ENCODE assay signal across 8 mouse cellular contexts in the genomic region with DNA sequence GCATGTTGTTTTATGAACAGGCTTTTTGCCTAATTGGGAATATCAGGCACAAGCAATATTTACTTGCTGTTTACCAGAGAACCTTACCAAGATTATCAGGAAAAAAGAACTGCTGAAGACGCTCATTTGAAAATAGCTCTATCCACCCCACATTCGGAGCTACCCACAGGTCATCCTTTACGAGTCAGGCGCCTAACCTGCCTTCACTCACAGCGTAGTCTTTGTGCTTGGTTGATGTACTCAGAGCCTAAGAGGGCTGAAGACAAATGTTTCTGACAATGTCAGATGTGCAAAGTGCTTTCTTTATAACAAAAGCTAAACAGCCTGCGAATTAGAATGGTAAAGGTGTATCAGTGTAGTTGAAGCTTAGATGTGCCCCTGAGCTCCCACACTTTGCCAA. TPM values are rescaled to one million over a fixed set of nuclear protein-coding genes. Genes with fewer than 3 reads are reported as not detected.
DNase-seq lines count a peak whose midpoint lies in the region; ATAC-seq lines count a peak whose summit lies in the region.

No protein-coding gene starts in this region.

- no peak overlapping the region for H3K4me3 ChIP-seq in heart, embryonic 16.5 days (ENCODE audit: low read length)
- no peak overlapping the region for H3K4me3 ChIP-seq in forebrain, embryonic 14.5 days (ENCODE audit: low read depth, low read length)
- peak overlapping the region; percentile 55 for H3K4me3 ChIP-seq in liver, embryonic 12.5 days

- H3K9ac ChIP-seq in heart, embryonic 16.5 days (ENCODE audit: low read length): peak overlapping the region; percentile 28
- H3K9ac ChIP-seq in forebrain, embryonic 14.5 days (ENCODE audit: low read length): peak overlapping the region; percentile 49; the same call in 1 of the 2 replicates
- H3K9ac ChIP-seq in liver, embryonic 12.5 days: peak overlapping the region; percentile 77

- no peaks in the 10 kb centered on the region for H3K9me3 ChIP-seq in heart, embryonic 16.5 days (replicated peaks; ENCODE audit: control insufficient read depth, low read length)
- no peaks in the 10 kb centered on the region for H3K9me3 ChIP-seq in forebrain, embryonic 14.5 days (replicated peaks; ENCODE audit: control insufficient read depth, low read length)
- no peaks in the 10 kb centered on the region for H3K9me3 ChIP-seq in liver, embryonic 12.5 days (replicated peaks)

- WGBS in heart, embryonic 16.5 days: 51% methylated on average over 6 of the region's 6 CpGs
- WGBS in forebrain, embryonic 14.5 days: 19% methylated on average over 6 of the region's 6 CpGs
- whole genome bisulfite sequencing in liver, embryonic 12.5 days (ENCODE audit: insufficient replicate concordance): 64% methylated on average over 6 of the region's 6 CpGs

- peak overlapping the region; percentile 62 for H3K4me2 ChIP-seq in heart, embryonic 16.5 days (ENCODE audit: low read depth, low read length)
- peak overlapping the region; percentile 67 for H3K4me2 ChIP-seq in forebrain, embryonic 14.5 days (ENCODE audit: low read length)
- H3K4me2 ChIP-seq in liver, embryonic 12.5 days: peak overlapping the region; percentile 87

- H3K27me3 ChIP-seq in heart, embryonic 16.5 days (ENCODE audit: control insufficient read depth, insufficient read depth, low read length): no peaks in the 10 kb centered on the region
- no peaks in the 10 kb centered on the region for H3K27me3 ChIP-seq in forebrain, embryonic 14.5 days (replicated peaks; ENCODE audit: control insufficient read depth, insufficient read depth, low read length)
- no peaks in the 10 kb centered on the region for H3K27me3 ChIP-seq in liver, embryonic 12.5 days (replicated peaks)

- H3K27ac ChIP-seq in heart, embryonic 16.5 days (ENCODE audit: low read length): peak overlapping the region; percentile 49
- peak overlapping the region; percentile 84 for H3K27ac ChIP-seq in forebrain, embryonic 14.5 days (ENCODE audit: low read depth, low read length)
- H3K27ac ChIP-seq in liver, embryonic 12.5 days: peak overlapping the region; percentile 100

- H3K36me3 ChIP-seq in heart, embryonic 16.5 days (ENCODE audit: control insufficient read depth, insufficient read depth): no peaks in the 10 kb centered on the region
- no peaks in the 10 kb centered on the region for H3K36me3 ChIP-seq in forebrain, embryonic 14.5 days (ENCODE audit: control insufficient read depth, insufficient read depth, low read length)
- no peaks in the 10 kb centered on the region for H3K36me3 ChIP-seq in liver, embryonic 12.5 days

- ATAC-seq in heart, embryonic 16.5 days (replicated peaks; ENCODE audit: extremely low read depth, insufficient read depth, low FRiP score): no peak
- ATAC-seq in forebrain, embryonic 14.5 days: no peak
- no peak for ATAC-seq in liver, embryonic 12.5 days

- no peak for DNase-seq in heart, adult 18-20 months
- DNase-seq in MEL-GATA-1-ER (ENCODE audit: extremely low read depth, low read depth): peak; percentile 26
- no peak for DNase-seq in forebrain, embryonic 14.5 days (ENCODE audit: low spot score)
- DNase-seq in cerebellum, postnatal 25 days: no peak
- DNase-seq in lung, postnatal 4 days: no peak
- DNase-seq in adrenal gland, postnatal 14 days: no peak

- H3K4me1 ChIP-seq in heart, embryonic 16.5 days (ENCODE audit: control insufficient read depth, insufficient read depth, low read length): peaks cover 30% of the 10 kb centered on the region
- peaks cover 39% of the 10 kb centered on the region for H3K4me1 ChIP-seq in forebrain, embryonic 14.5 days (ENCODE audit: control insufficient read depth, insufficient read depth, low read length)
- peaks cover 65% of the 10 kb centered on the region for H3K4me1 ChIP-seq in liver, embryonic 12.5 days

RNA-seq across cellular contexts. Expression of gene Hist1h3i, which starts 1.1 kb away (rescaled TPM):
- 50.2 and 54.0 TPM in 2 replicates for polyA plus RNA-seq in heart, embryonic 16.5 days (2015; fragmentation: Nextera tagmentation; extraction: Ambion mirVana)
- 10 to 100 TPM; 10.2 to 11.2 TPM for total RNA-seq in heart, adult 18-20 months (2021)
- polyA plus RNA-seq in forebrain, embryonic 14.5 days (2014; fragmentation: Nextera tagmentation; extraction: Ambion mirVana): 108 and 166 TPM in 2 replicates
- polyA plus RNA-seq in liver, embryonic 12.5 days (2016; fragmentation: Nextera tagmentation; extraction: Ambion mirVana): 169 and 188 TPM in 2 replicates
- total RNA-seq in adrenal gland, postnatal 14 days (2021): 215 and 253 TPM in 2 replicates

RNA-seq across cellular contexts. Expression of gene Hist1h2an, which starts 2.7 kb away (rescaled TPM):
- polyA plus RNA-seq in heart, embryonic 16.5 days (2015; fragmentation: Nextera tagmentation; extraction: Ambion mirVana): 3.0 and 3.1 TPM in 2 replicates
- total RNA-seq in heart, adult 18-20 months (2021): 1 to 10 TPM; 1.0 to 5.3 TPM
- 6.6 TPM in 1 of 2 replicates, not detected in the other for polyA plus RNA-seq in forebrain, embryonic 14.5 days (2014; fragmentation: Nextera tagmentation; extraction: Ambion mirVana)
- 11.2 and 14.0 TPM in 2 replicates for polyA plus RNA-seq in liver, embryonic 12.5 days (2016; fragmentation: Nextera tagmentation; extraction: Ambion mirVana)
- 38.5 and 43.6 TPM in 2 replicates for total RNA-seq in adrenal gland, postnatal 14 days (2021)

RNA-seq across cellular contexts. Expression of gene Hist1h2bp, which starts 3.0 kb away (rescaled TPM):
- polyA plus RNA-seq in heart, embryonic 16.5 days (2015; fragmentation: Nextera tagmentation; extraction: Ambion mirVana): 0.34 and 0.52 TPM in 2 replicates
- total RNA-seq in heart, adult 18-20 months (2021): 1 to 10 TPM; 3.3 to 4.2 TPM
- polyA plus RNA-seq in forebrain, embryonic 14.5 days (2014; fragmentation: Nextera tagmentation; extraction: Ambion mirVana): 0.84 and 1.5 TPM in 2 replicates
- polyA plus RNA-seq in liver, embryonic 12.5 days (2016; fragmentation: Nextera tagmentation; extraction: Ambion mirVana): 3.6 and 5.6 TPM in 2 replicates
- 68.9 and 94.7 TPM in 2 replicates for total RNA-seq in adrenal gland, postnatal 14 days (2021)

RNA-seq across cellular contexts. Expression of gene Hist1h1b, which starts 3.9 kb away (rescaled TPM):
- 8.6 and 9.8 TPM in 2 replicates for polyA plus RNA-seq in heart, embryonic 16.5 days (2015; fragmentation: Nextera tagmentation; extraction: Ambion mirVana)
- total RNA-seq in heart, adult 18-20 months (2021): 1 to 10 TPM; 3.5 to 4.0 TPM
- 11.0 and 11.1 TPM in 2 replicates for polyA plus RNA-seq in forebrain, embryonic 14.5 days (2014; fragmentation: Nextera tagmentation; extraction: Ambion mirVana)
- 41.6 and 43.0 TPM in 2 replicates for polyA plus RNA-seq in liver, embryonic 12.5 days (2016; fragmentation: Nextera tagmentation; extraction: Ambion mirVana)
- total RNA-seq in adrenal gland, postnatal 14 days (2021): 129 and 152 TPM in 2 replicates

RNA-seq across cellular contexts. Expression of gene Hist1h2bq, which starts 25.7 kb away (rescaled TPM):
- polyA plus RNA-seq in heart, embryonic 16.5 days (2015; fragmentation: Nextera tagmentation; extraction: Ambion mirVana): 9.3 and 10.4 TPM in 2 replicates
- total RNA-seq in heart, adult 18-20 months (2021): 10 to 100 TPM; 27.9 to 31.1 TPM
- 9.2 and 17.1 TPM in 2 replicates for polyA plus RNA-seq in forebrain, embryonic 14.5 days (2014; fragmentation: Nextera tagmentation; extraction: Ambion mirVana)
- polyA plus RNA-seq in liver, embryonic 12.5 days (2016; fragmentation: Nextera tagmentation; extraction: Ambion mirVana): 24.4 and 26.2 TPM in 2 replicates
- total RNA-seq in adrenal gland, postnatal 14 days (2021): 128 and 131 TPM in 2 replicates

Comparison
In these comparisons a context has a peak if more than half of its experiments do, and no peak if none do; other contexts are left out.
1. H3K27ac ChIP-seq: peak in every context shown above with its lines; median percentile 100 in liver, embryonic 12.5 days; 84 in forebrain, embryonic 14.5 days; 49 in heart, embryonic 16.5 days.